Mouse (Mus musculus) midbrain, embryonic 14.5 days (tissue): ENCODE results near the gene Bub3. TPM values are rescaled to one million over a fixed set of nuclear protein-coding genes. Genes with fewer than 3 reads are reported as not detected.

Experiments used
- ATAC-seq: fragments of 200-750 bp; cut with Nextera tagmentation; 2 replicates; pipeline ENCODE4 v1.8.0; 2017; ENCODE audit warnings: moderate number of reproducible peaks, moderate library complexity; ENCODE audit not compliant: low FRiP score, low TSS enrichment
- DNase-seq: peaks from one replicate; pipeline ENCODE4 v3.0.0-alpha.2; 2015
- H3K27ac ChIP-seq: fragments of 300-500 bp; sonication (generic); replicated peaks from 2 replicates; pipeline ENCODE4 v1.5.1; 2014; ENCODE audit warnings: mild to moderate bottlenecking, low read depth, low read length, moderate library complexity
- H3K27me3 ChIP-seq: fragments of 300-500 bp; sonication (generic); 2 replicates; pipeline ENCODE4 v1.6.1; 2014; ENCODE audit warnings: low read length, control low read depth, mixed read lengths; ENCODE audit not compliant: control insufficient read depth, insufficient read depth
- H3K36me3 ChIP-seq: fragments of 300-500 bp; sonication (generic); 2 replicates; pipeline ENCODE4 v1.6.1; 2014; ENCODE audit warnings: low read length, control low read depth; ENCODE audit not compliant: control insufficient read depth, insufficient read depth
- H3K4me1 ChIP-seq: fragments of 300-500 bp; sonication (generic); 2 replicates; pipeline ENCODE4 v1.6.1; 2014; ENCODE audit warnings: mild to moderate bottlenecking, antibody characterized with exemption, low read length, control low read depth; ENCODE audit not compliant: control insufficient read depth, insufficient read depth
- H3K4me2 ChIP-seq: fragments of 300-500 bp; sonication (generic); 2 replicates; pipeline ENCODE4 v1.6.1; 2014; ENCODE audit warnings: mild to moderate bottlenecking, low read length, moderate library complexity
- H3K4me3 ChIP-seq: fragments of 300-500 bp; sonication (generic); replicated peaks from 2 replicates; pipeline ENCODE4 v1.5.1; 2014; ENCODE audit warnings: low read depth, low read length
- H3K9ac ChIP-seq: fragments of 300-500 bp; sonication (generic); replicated peaks from 2 replicates; pipeline ENCODE4 v1.6.1; 2014; ENCODE audit warnings: mild to moderate bottlenecking, low read length, moderate library complexity
- H3K9me3 ChIP-seq: fragments of 300-500 bp; sonication (generic); 2 replicates; pipeline ENCODE4 v1.6.1; 2016; ENCODE audit warnings: low read length, control low read depth, mixed read lengths; ENCODE audit not compliant: control insufficient read depth
- WGBS: fragments of 180-500 bp; shearing (Covaris S2); extraction: QIAGEN DNeasy Blood & Tissue Kit; methylation state at CpG from one replicate; pipeline ENCODE4 v1.1.7; 2014; 5-methylcytosine and 5-hydroxymethylcytosine counted together
- polyA plus RNA-seq: library from polyadenylated mRNA; unstranded; fragments of >200 nt; fragmentation: Nextera tagmentation; extraction: Ambion mirVana; gene quantifications from 2 replicates; pipeline ENCODE4 v1.2.1, GENCODE M21; 2014

Bub3 gene
- polyA plus RNA-seq, result 167 and 169 TPM in 2 replicates

DNA sequence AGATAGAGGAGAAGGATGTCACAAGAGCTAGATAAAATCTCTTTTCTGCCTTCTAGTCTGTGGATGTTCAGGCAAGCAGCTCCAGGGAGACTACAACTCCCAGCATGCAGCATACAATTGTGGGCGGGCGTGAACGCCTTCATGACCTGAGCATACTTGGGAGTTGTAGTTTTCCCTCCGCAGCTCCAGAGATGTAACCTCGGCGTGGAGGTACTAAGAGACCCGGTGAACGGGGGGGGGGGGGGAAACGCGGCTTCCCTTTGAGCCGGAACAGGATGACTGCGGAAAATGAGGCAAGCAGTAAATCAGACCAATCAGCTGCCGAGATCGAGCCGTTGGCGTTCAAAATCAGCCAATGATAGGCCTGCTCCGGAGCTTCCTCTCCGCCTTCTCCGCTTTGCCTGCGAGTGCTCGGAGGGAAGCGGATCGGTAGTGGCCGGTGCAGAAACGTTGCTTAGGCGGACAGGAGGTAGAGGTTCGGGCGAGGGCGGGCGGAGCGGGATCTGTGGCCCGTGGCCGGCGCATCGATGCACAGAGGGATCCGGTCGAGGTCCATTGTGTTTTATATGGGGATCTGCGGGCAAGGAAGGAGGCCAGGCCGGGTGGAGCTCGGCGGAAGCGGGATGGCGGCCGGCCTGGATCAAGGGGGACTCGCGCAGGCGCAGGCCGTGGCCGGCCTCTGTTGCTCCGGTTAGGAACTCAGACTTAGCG lies at the start of gene Bub3:
Gene Bub3, plus strand, starts transcription at position 237 of the 711 bp plus-strand sequence.
- Histone ChIP-seq H3K4me1 (peaks cover 5% of the 10 kb centered on the region), H3K4me3 (peak within 1 kb of the TSS; percentile 77), H3K9ac (peak within 1 kb of the TSS; percentile 72), H3K9me3 (no peaks in the 10 kb centered on the region), H3K4me2 (peak within 1 kb of the TSS; percentile 56), H3K27ac (peak within 1 kb of the TSS; percentile 90), H3K27me3 (peaks cover 40% of the 10 kb centered on the region), H3K36me3 (peaks cover 31% of the 10 kb centered on the region)
- under 1% methylated on average over 46 of the region's 51 CpGs for WGBS
- DNase-seq (peak; percentile 97), ATAC-seq (peak; percentile 96)

DNA sequence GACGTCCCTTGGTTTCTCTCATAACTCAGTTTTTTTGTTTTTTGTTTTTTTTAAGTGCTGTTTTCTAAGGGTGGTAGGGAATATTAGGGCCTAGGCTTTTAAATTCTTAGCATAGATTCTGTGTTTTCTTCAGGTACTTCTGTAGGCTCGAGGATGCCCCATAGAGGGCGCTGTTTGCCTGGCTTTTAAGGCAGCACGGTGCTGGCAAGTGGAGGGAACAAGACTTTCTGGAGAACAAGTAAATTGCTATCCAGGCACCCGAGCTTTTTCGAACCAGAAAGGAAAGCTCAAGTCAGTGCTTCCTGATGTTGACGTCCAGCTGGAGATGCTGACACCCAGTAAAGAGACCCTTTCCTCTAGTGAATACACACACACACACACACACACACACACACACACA lies 20.0 kb upstream of the Bub3 start:
- H3K27ac ChIP-seq, result no peak overlapping the region
- H3K9ac ChIP-seq, result no peak overlapping the region
- no peaks in the 10 kb centered on the region for H3K36me3 ChIP-seq
- H3K27me3 ChIP-seq, result peaks cover 64% of the 10 kb centered on the region
- H3K4me2 ChIP-seq, result no peak overlapping the region
- H3K9me3 ChIP-seq, result no peaks in the 10 kb centered on the region
- peak; percentile 93 for DNase-seq
- H3K4me3 ChIP-seq, result no peak overlapping the region
- under 1% methylated on average over 7 of the region's 7 CpGs for WGBS
- peaks cover 15% of the 10 kb centered on the region for H3K4me1 ChIP-seq
- no peak for ATAC-seq

DNA sequence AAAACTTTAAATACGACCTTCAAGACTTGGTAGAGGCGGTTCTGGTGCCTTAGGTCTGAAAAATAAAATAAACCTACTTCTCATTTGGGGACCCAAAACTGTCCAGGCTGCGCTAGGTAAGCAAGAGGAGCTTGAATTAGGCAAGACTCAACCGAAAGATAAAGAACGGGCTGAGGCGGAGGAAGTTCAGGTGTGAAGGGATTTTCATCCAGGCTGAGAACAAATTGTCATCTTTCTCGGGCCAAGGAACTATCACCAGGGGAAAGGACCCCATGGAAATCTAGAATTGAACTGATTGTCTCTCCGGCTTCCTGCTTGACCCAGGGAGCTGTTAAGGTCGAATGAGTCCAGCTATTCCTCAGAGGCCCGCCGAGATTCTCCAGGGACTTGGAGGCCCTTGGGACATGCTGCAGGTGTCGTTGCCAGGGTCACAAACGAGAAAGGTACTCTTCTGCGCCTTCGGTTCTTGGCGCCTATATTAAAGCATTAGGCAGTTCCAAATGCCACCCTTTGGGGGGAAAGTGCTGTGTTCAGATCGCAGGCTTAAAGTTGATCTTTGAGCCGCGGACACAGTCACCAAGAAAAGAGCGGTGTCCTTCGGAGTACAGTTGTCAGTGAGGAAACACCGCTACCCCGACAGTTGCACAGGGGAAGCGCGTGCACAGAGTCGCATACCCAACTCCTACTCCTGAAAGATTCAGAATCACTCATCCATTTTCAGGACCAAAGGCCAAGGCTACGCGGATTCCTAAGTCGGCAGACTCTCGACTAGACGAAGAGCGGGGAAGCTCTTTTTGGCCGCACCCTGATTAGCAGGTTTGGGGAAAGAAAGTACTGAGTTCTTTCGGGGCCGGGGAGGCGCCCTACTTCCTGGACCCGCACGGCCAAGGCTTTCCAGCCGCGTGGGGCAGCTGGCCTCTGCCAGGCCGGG lies 18.6 kb upstream of the Bub3 start:
- Histone ChIP-seq H3K9me3 (no peaks in the 10 kb centered on the region), H3K9ac (no peak overlapping the region), H3K27me3 (peaks cover 79% of the 10 kb centered on the region), H3K4me2 (peak overlapping the region; percentile 52), H3K4me1 (peaks cover 15% of the 10 kb centered on the region), H3K27ac (no peak overlapping the region), H3K4me3 (peak overlapping the region; percentile 28), H3K36me3 (no peaks in the 10 kb centered on the region)
- WGBS, result 1% methylated on average over 41 of the region's 41 CpGs
- DNase-seq (peak; percentile 40), ATAC-seq (no peak)

- ATAC-seq (peak; percentile 27; the same call in 1 of the 2 replicates), DNase-seq (peak; percentile 75)
- Histone ChIP-seq H3K27me3 (peaks cover 87% of the 10 kb centered on the region), H3K4me1 (peaks cover 15% of the 10 kb centered on the region), H3K9ac (0 out of 2 replicates have a peak within 1 kb of the TSS, but pooled peaks have one; percentile 20), H3K4me3 (peak within 1 kb of the TSS; percentile 28), H3K4me2 (peak within 1 kb of the TSS; percentile 52), H3K36me3 (no peaks in the 10 kb centered on the region), H3K27ac (0 out of 2 replicates have a peak within 1 kb of the TSS, but pooled peaks have one; percentile 8), H3K9me3 (no peaks in the 10 kb centered on the region)
- under 1% methylated on average over 57 of the region's 65 CpGs for WGBS
These were observed 17.7 kb upstream of the Bub3 start, which contains the start of gene Hmx3 for GRCm38 (mm10) chr7:131542115-131542871. Gene Hmx3, plus strand, starts transcription at chr7:131542867.

- Histone ChIP-seq H3K4me3 (peak overlapping the region; percentile 28), H3K27me3 (peaks cover 88% of the 10 kb centered on the region), H3K4me1 (peaks cover 15% of the 10 kb centered on the region), H3K27ac (0 out of 2 replicates have a peak overlapping the region, but pooled peaks have one; percentile 8), H3K36me3 (no peaks in the 10 kb centered on the region), H3K9me3 (no peaks in the 10 kb centered on the region), H3K4me2 (peak overlapping the region; percentile 52), H3K9ac (0 out of 2 replicates have a peak overlapping the region, but pooled peaks have one; percentile 20)
- peak; percentile 55 for DNase-seq
- under 1% methylated on average over 67 of the region's 71 CpGs for WGBS
- no peak for ATAC-seq
These were observed 17.0 kb upstream of the Bub3 start for GRCm38 (mm10) chr7:131542872-131543622.

- WGBS, result under 1% methylated on average over 75 of the region's 75 CpGs
- Histone ChIP-seq H3K4me3 (peak overlapping the region; percentile 28; the same call in 1 of the 2 replicates), H3K4me2 (peak overlapping the region; percentile 52), H3K4me1 (peaks cover 15% of the 10 kb centered on the region), H3K27ac (no peak overlapping the region), H3K9me3 (no peaks in the 10 kb centered on the region), H3K36me3 (no peaks in the 10 kb centered on the region), H3K27me3 (peaks cover 94% of the 10 kb centered on the region), H3K9ac (no peak overlapping the region)
- DNase-seq (peak; percentile 46), ATAC-seq (no peak)
These were observed 16.2 kb upstream of the Bub3 start for GRCm38 (mm10) chr7:131543623-131544481.

DNA sequence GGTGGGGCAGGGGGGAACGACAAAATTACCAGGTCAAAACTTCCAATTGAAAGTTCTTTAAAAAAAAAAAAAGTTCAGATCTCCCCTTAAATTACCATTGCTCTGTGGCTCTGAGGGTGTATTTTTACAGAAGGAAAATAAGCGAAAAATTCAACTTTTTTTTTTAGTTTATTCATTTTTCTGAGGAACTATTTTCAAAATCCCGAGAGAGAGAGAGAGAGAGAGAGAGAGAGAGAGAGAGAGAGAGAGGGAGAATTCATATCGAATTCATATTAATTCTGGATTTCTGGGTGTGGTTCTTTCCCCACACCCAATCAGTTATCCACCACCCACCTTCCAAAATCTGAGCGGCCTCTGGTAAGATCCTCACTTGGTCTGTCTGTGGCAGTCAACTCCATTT lies 15.2 kb upstream of the Bub3 start:
- H3K36me3 ChIP-seq, result no peaks in the 10 kb centered on the region
- no peaks in the 10 kb centered on the region for H3K9me3 ChIP-seq
- no peak for DNase-seq
- H3K4me2 ChIP-seq, result no peak overlapping the region
- H3K4me1 ChIP-seq, result peaks cover 15% of the 10 kb centered on the region
- WGBS, result 2% methylated on average over 5 of the region's 5 CpGs
- H3K9ac ChIP-seq, result no peak overlapping the region
- no peak overlapping the region for H3K27ac ChIP-seq
- ATAC-seq, result no peak
- no peak overlapping the region for H3K4me3 ChIP-seq
- peaks cover 95% of the 10 kb centered on the region for H3K27me3 ChIP-seq
